Mouse (Mus musculus) neural tube, embryonic 14.5 days (tissue): Measurements from ENCODE around the gene Myo16. TPM values are rescaled to one million over a fixed set of nuclear protein-coding genes. Genes with fewer than 3 reads are reported as not detected.

Experiments
- ATAC-seq: fragments of 200-750 bp; cut with Nextera tagmentation; 2 replicates; pipeline ENCODE4 v1.8.0; 2017; ENCODE audit warnings: low read depth, mild to moderate bottlenecking, moderate TSS enrichment, moderate library complexity
- H3K27ac ChIP-seq: fragments of 300-500 bp; sonication (generic); 2 replicates; pipeline ENCODE4 v1.5.1; 2014; ENCODE audit warnings: low read depth, mild to moderate bottlenecking, control low read depth, low read length, moderate library complexity, mixed read lengths
- H3K27me3 ChIP-seq: fragments of 300-500 bp; sonication (generic); 2 replicates; pipeline ENCODE4 v1.6.1; 2014; ENCODE audit warnings: low read length; ENCODE audit not compliant: control insufficient read depth, insufficient read depth
- H3K36me3 ChIP-seq: fragments of 300-500 bp; sonication (generic); 2 replicates; pipeline ENCODE4 v1.6.1; 2014; ENCODE audit warnings: low read length, mixed read lengths; ENCODE audit not compliant: control insufficient read depth, insufficient read depth
- H3K4me1 ChIP-seq: fragments of 300-500 bp; sonication (generic); 2 replicates; pipeline ENCODE4 v1.6.1; 2014; ENCODE audit warnings: low read length; ENCODE audit not compliant: control insufficient read depth, insufficient read depth
- H3K4me2 ChIP-seq: fragments of 300-500 bp; sonication (generic); 2 replicates; pipeline ENCODE4 v1.6.1; 2014; ENCODE audit warnings: mild to moderate bottlenecking, low read depth, low read length, control low read depth
- H3K4me3 ChIP-seq: fragments of 300-500 bp; sonication (generic); 2 replicates; pipeline ENCODE4 v1.5.1; 2014; ENCODE audit warnings: low read depth, low read length, control low read depth, mixed read lengths
- H3K9ac ChIP-seq: fragments of 300-500 bp; sonication (generic); replicated peaks from 2 replicates; pipeline ENCODE4 v1.6.1; 2014; ENCODE audit warnings: low read depth, mild to moderate bottlenecking, control low read depth, low read length, mixed read lengths
- H3K9me3 ChIP-seq: fragments of 300-500 bp; sonication (generic); 2 replicates; pipeline ENCODE4 v1.6.1; 2016; ENCODE audit warnings: low read length; ENCODE audit not compliant: control insufficient read depth
- WGBS: fragments of 180-500 bp; shearing (Covaris S2); extraction: QIAGEN DNeasy Blood & Tissue Kit; methylation state at CpG from one replicate; pipeline ENCODE4 v1.1.7; 2014; 5-methylcytosine and 5-hydroxymethylcytosine counted together
- polyA plus RNA-seq: library from polyadenylated mRNA; unstranded; fragments of >200 nt; fragmentation: Nextera tagmentation; extraction: Ambion mirVana; gene quantifications from 2 replicates; pipeline ENCODE4 v1.2.1, GENCODE M21; 2014

The Myo16 gene
- polyA plus RNA-seq, 1 experiment from 2014 or later: 11.8 TPM

DNA sequence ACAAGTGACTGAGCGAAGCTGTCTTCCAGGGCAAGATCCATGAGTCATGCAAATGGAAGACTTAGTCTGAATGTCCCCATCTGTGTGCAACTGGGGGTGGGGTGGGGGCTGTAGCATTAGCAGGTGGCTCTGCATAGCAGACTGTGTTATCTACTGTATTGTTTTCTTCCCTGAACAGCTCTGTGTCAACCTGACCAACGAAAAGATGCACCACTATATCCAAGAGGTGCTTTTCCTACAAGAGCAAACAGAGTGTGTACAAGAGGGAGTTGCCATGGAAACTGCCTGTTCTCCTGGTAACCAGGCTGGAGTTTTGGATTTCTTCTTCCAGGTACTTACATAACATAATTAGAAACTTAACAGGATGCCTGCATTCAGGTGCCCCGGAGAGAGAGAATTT is 320.7 kb downstream of the Myo16 start:
- no peak overlapping the region for H3K4me3 ChIP-seq
- no peaks in the 10 kb centered on the region for H3K4me1 ChIP-seq
- WGBS: 82% methylated on average over 3 of the region's 3 CpGs
- no peak overlapping the region for H3K4me2 ChIP-seq
- no peak overlapping the region for H3K9ac ChIP-seq
- H3K27me3 ChIP-seq: no peaks in the 10 kb centered on the region
- H3K9me3 ChIP-seq: no peaks in the 10 kb centered on the region
- no peak for ATAC-seq
- no peaks in the 10 kb centered on the region for H3K36me3 ChIP-seq
- H3K27ac ChIP-seq: no peak overlapping the region

DNA sequence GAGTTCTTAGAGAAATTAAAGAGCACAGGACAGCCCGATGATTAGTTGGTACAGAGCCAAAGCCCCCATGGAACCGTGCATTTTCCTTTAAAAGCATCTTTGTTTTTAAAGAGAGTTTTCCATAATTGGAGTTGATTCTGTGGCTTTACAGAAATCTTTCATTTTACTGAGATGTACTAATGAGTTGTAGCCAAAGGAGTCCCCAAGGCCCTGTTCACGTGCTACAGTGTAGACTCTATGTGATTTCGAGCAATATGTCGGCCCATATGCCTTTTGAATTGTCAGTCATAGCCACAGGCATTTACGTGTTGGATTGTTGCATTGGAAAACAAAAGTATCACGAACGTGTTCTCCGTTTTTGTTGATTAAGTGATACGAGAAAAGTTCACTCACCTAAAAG is 325.3 kb downstream of the Myo16 start:
- WGBS: 68% methylated on average over 10 of the region's 10 CpGs
- Histone ChIP-seq H3K9me3 (no peaks in the 10 kb centered on the region), H3K4me3 (no peak overlapping the region), H3K9ac (no peak overlapping the region), H3K27me3 (no peaks in the 10 kb centered on the region), H3K4me2 (no peak overlapping the region), H3K27ac (no peak overlapping the region), H3K36me3 (no peaks in the 10 kb centered on the region), H3K4me1 (no peaks in the 10 kb centered on the region)
- ATAC-seq: no peak

DNA sequence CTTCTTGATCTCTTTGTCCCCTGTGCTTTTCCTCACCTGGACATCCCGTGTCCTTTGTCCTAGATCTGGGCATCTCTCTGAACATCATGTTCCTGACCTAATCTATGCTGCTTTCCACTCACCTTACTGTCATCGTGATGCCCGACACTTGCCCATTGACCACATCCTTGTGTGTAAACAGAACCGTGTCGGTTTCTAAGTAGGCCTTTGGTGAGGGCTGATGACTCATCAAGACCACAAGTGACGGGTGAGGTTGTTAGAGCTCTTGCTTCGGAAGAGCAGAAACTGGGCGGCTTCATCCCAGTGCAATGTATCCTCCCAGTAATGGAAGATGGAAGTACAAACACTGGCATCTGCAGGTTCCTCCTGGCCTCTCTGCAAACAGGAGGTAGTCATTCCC is 327.1 kb downstream of the Myo16 start:
- no peak overlapping the region for H3K27ac ChIP-seq
- no peak for ATAC-seq
- H3K36me3 ChIP-seq: no peaks in the 10 kb centered on the region
- H3K9ac ChIP-seq: no peak overlapping the region
- WGBS: 96% methylated on average over 8 of the region's 8 CpGs
- no peak overlapping the region for H3K4me2 ChIP-seq
- H3K4me1 ChIP-seq: no peaks in the 10 kb centered on the region
- H3K27me3 ChIP-seq: no peaks in the 10 kb centered on the region
- H3K4me3 ChIP-seq: no peak overlapping the region
- no peaks in the 10 kb centered on the region for H3K9me3 ChIP-seq

DNA sequence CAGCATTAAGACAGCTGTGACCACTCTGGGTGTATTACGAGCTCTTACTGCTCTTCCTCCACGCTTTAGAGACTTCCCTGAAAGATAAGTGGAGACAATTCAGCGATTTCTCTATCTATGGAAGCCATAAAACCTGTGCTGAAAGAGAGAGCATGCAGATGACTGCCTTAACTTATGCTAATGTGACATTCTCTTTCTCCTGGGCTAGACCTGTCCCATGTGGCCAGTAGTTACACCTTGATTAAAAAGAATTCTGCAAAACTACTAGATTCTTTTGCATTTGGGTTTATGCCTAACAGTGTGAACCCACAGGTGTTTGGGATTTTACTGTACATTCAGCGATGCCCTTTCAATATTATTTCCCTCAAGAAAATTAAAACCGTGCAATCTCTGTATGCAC is 328.4 kb downstream of the Myo16 start:
- H3K9me3 ChIP-seq: no peaks in the 10 kb centered on the region
- peak; percentile 24; the same call in 1 of the 2 replicates for ATAC-seq
- no peak overlapping the region for H3K27ac ChIP-seq
- no peaks in the 10 kb centered on the region for H3K4me1 ChIP-seq
- 52% methylated on average over 5 of the region's 5 CpGs for WGBS
- H3K4me2 ChIP-seq: no peak overlapping the region
- H3K4me3 ChIP-seq: no peak overlapping the region
- no peaks in the 10 kb centered on the region for H3K27me3 ChIP-seq
- H3K36me3 ChIP-seq: no peaks in the 10 kb centered on the region
- H3K9ac ChIP-seq: no peak overlapping the region

DNA sequence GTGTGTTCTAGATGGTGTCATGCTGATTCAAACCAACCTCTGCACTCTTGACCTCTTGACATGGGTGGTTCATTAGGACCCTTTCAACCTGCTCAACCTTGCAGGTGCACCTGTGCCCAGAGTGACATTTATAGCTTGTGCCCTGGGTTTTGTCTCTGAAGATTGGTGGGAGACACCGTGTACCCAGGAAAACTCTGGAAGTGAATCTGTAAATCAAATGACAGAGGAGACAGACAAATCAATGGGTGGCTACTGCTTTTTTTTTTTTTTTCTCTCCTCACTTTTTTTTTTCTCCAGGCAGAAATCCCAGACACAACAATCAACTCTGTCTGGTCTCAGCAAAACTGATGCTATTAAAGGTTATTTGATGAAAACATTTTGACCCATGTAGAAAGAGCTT is 329.2 kb downstream of the Myo16 start:
- Histone ChIP-seq H3K27ac (no peak overlapping the region), H3K36me3 (no peaks in the 10 kb centered on the region), H3K4me3 (no peak overlapping the region), H3K4me1 (no peaks in the 10 kb centered on the region), H3K4me2 (no peak overlapping the region), H3K9ac (no peak overlapping the region), H3K9me3 (no peaks in the 10 kb centered on the region), H3K27me3 (no peaks in the 10 kb centered on the region)
- ATAC-seq: no peak
- WGBS: 31% methylated on average over 1 of the region's 1 CpGs

DNA sequence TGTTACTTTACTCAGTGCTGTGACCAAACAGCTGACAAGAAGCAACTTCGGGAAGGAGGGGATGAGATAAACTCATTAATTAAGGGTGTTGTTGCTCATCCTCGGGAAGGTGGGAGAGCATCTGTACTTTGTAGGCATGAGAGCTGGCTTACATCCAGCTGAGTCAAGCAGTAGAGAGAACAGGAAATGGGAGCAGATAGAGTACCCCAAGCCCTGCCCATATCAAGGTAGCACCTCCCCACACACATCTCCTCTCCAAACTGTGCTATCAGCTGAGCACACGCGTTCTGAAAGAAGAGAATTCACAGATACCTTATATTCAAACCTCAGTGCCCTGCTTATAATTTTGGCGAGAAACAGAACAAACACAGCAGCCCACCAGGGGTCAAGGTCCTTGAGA is 330.1 kb downstream of the Myo16 start:
- H3K36me3 ChIP-seq: no peaks in the 10 kb centered on the region
- no peaks in the 10 kb centered on the region for H3K4me1 ChIP-seq
- no peaks in the 10 kb centered on the region for H3K9me3 ChIP-seq
- no peak overlapping the region for H3K9ac ChIP-seq
- no peaks in the 10 kb centered on the region for H3K27me3 ChIP-seq
- no peak overlapping the region for H3K4me2 ChIP-seq
- no peak for ATAC-seq
- WGBS: 75% methylated on average over 5 of the region's 5 CpGs
- H3K4me3 ChIP-seq: no peak overlapping the region
- no peak overlapping the region for H3K27ac ChIP-seq

DNA sequence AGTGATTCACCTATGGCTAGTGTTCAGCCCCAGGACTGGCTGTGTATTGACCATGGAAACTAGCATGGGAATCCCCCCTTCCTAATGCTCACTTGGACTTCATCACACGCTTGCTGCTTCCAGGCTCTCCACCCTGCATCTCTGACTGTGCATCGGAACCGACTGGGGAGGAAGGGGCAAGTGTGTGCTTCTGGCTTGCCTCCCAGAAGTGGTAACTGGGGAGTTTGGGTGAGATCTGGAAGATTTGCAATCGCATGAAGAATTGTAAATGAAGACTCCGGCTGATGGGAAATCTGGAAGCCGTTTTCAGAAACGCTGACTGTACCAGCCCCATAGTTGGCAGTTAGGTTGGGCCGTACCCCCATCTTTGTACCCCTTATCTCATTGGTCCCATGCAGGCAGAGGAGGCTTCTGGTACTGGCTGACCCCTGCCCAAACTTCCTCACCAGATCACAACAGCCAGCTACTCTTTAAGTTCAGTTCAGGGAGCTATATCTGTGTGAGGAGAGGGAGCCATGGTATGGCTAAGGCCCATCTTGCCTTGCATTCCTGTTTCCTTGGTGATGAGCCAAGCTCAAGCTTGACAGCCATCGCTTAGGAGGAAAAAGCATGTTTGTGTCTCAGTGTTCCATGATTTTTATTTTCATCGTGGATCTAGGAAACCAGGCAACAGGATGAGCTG is 336.2 kb downstream of the Myo16 start:
- ATAC-seq: no peak
- WGBS: 80% methylated on average over 10 of the region's 10 CpGs
- Histone ChIP-seq H3K4me1 (no peaks in the 10 kb centered on the region), H3K27me3 (no peaks in the 10 kb centered on the region), H3K4me2 (no peak overlapping the region), H3K36me3 (no peaks in the 10 kb centered on the region), H3K9ac (no peak overlapping the region), H3K27ac (no peak overlapping the region), H3K9me3 (no peaks in the 10 kb centered on the region), H3K4me3 (no peak overlapping the region)

DNA sequence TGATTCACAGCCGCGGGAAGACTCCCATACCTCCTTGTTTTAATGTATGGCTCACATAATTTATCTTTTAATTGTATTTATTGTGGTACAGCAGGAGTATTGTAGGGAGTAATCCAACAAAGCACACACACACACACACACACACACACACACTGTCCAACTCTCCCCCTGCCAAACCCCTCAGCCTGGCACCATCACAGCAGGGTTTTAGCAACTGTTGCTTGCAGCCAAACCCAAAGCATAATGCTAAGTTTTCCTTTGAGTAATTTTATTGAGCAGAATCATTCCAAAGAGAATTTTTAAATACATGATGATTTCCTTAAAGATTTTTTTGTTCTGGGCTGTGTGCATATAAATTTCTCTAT is 336.7 kb downstream of the Myo16 start:
- H3K4me1 ChIP-seq: no peaks in the 10 kb centered on the region
- no peak overlapping the region for H3K9ac ChIP-seq
- no peak overlapping the region for H3K27ac ChIP-seq
- no peak overlapping the region for H3K4me3 ChIP-seq
- no peak overlapping the region for H3K4me2 ChIP-seq
- no peaks in the 10 kb centered on the region for H3K27me3 ChIP-seq
- no peaks in the 10 kb centered on the region for H3K9me3 ChIP-seq
- no peaks in the 10 kb centered on the region for H3K36me3 ChIP-seq
- 71% methylated on average over 2 of the region's 2 CpGs for WGBS
- no peak for ATAC-seq

DNA sequence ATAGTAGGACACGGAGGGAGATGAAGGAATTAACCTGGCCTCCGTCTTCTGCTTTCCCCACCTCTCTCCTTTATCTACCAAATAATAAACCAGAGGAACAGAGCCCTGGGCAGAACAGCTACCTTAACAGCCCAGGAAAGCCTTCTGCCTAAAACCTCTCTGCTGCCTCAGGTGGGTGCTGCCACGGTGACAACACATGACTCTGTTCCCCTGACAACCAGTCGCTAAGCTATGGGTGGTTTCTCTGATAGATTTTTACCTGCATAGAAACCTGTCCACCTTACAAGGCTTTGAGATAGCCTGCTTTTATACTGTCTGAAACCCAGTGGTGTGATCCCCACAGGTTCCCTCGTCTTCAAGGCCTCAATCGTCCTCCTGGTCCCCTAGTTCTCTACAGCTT is 337.2 kb downstream of the Myo16 start:
- no peaks in the 10 kb centered on the region for H3K27me3 ChIP-seq
- no peak overlapping the region for H3K4me2 ChIP-seq
- ATAC-seq: no peak
- H3K36me3 ChIP-seq: no peaks in the 10 kb centered on the region
- 77% methylated on average over 6 of the region's 6 CpGs for WGBS
- no peaks in the 10 kb centered on the region for H3K4me1 ChIP-seq
- no peak overlapping the region for H3K9ac ChIP-seq
- no peaks in the 10 kb centered on the region for H3K9me3 ChIP-seq
- H3K4me3 ChIP-seq: no peak overlapping the region
- H3K27ac ChIP-seq: no peak overlapping the region
